Mouse (Mus musculus): ENCODE results near the gene Ssbp4.

Gene Ssbp4

DNA sequence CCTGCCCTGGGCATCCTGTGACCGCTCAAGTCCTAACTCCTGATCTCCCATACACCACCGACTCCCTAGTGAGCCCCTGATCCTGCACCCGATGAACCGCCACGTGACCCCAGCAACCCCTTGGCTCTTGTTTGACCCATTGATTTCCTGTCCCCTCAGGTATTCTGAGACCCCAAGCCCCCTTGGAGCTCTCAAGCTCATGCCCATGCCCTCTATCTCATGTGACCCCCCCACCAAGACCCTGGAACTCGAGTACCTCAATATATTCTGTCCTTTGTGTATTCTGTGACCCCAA lies 1.1 kb downstream of the Ssbp4 start:
- peak in 1 of 2 experiments; percentile 50 for DNase-seq (ENCODE audit: low spot score in 2 of 2)

DNA sequence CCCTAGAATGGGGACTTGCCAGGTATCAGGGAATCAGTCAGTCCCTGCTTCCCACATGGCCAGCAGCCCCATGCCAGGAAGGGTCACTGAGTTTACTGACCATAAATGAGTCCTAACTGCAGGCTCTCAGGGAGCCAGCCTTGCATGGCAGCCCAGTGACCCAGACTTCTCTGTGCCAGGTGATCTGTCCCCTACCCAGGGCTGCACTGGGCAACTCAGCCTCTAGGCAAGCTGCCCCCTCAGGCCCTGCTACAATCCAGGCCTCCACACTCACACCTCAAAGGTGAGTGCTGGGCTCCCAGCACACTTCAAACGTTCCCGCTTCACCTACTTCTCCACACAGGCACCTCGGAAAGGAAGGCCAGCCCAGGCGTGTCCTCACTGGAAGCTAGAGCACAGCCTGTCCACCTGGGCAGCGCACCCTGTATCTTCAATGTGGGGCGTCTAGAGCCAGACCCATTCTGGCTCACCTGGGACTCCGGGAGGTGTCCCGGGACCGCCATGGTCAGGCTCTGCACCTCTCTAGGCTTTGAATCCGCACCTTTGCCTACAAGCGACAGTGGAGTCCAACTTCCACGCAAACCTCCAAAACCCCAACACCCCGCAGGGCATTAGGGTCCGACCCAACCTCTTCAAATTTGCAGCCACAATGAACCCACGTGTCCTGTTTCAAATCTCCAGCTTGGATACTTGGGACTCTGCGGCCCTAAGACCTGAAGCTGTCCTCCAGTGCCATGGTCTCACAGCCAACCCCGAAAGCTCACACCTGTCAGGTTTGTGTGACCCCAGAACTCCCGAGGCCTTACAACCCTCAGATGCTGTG lies 1.7 kb downstream of the Ssbp4 start:
- DNase-seq (ENCODE audit: low spot score in 2 of 2) = peak; percentile 32 to 50

DNA sequence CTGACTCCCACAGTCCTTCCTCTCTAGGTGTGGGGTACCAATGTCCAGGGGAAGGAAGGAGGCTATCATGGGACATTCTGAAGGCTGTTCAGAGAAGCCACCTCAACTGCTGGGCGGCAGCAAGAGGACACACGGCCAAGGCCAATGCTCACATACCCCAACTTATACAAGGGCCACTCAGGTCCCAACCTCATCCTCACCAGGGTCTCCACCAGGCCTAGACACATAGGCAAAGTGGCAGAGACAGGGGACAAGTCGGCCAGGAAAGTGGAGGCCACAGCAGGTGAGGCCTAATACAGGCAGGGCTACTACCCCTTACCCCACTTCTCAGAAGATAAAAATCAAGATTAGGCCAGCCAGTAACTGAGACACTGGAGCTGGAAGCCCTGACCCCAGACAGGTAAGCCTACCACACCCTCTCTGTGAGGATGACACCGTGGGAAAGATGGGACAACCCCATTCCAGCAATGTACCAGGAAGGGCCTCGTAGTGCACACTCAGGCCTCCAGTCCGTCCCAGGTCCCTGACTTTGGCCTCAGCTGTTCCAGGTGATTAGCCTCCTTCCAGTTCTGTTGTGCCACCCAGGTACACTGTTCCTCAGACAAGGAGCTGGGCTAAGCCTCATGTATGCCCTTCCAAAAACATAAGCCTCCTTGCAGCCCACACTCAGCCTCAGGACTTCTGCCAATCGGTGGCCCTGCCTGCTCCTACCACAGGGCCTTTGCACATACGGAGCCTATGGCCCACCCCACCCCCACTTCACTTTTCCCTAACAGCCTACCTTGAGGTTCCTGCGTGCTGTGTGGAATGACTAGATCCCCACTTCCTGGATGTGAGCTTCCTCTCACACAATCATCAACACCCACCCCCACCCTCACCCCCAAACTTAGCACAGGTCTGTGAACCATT lies 2.5 kb downstream of the Ssbp4 start:
- peak; percentile 35 to 42 for DNase-seq (ENCODE audit: low spot score in 2 of 2)

DNA sequence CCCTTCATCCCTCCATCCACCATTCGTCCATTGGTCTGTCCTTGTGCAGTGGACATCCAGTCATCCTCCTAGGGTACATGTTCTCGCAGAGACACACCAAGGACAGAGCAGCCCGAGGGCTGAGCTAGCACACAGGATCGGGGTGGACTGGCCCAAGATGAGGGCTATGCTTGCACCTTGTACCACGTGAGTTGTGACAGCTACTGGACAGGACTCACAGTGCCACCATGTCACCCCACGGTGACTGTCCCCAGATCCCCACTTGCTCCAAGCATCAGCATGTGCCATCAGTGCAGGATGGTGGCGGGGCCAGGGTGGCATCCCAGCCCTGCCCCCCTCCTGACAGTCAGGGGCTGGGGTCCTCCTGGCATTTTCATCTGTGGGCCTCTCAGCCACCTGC lies 4.1 kb downstream of the Ssbp4 start:
- peak in 1 of 2 experiments; percentile 36 for DNase-seq (ENCODE audit: low spot score in 2 of 2)

DNA sequence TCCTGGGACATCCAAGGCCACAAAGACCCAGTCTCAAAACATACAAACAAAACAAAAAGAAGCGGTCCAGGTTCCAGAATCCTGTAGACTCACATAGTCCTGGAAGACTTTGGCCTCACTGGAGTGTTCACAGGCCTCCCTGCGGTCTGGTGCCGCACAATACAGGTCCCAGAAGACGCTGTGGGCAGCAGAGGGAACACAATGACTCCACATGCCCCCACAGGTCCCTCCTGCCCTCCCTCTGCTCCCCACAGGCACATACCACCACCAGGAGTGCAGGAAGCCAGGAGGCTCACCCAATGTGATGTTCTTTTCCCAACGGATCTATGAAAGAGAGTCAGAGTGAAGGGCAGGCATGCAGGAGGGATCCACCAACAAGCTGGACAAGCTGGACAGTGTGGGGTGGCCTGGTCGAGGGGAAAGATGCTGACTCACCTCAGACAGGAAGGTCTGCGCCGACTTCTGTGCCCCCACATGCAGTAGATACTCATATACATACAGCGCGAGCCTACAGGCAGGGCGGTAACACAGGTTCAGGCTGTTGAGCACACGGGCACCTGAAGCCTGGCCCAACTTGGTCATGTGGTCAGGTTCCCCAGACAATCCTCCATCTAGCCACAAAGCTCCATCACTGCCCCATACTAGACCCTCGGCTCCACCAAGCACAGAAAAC lies 6.4 kb downstream of the Ssbp4 start:
- DNase-seq (ENCODE audit: low spot score in 2 of 2) = peak in 1 of 2 experiments; percentile 30

DNA sequence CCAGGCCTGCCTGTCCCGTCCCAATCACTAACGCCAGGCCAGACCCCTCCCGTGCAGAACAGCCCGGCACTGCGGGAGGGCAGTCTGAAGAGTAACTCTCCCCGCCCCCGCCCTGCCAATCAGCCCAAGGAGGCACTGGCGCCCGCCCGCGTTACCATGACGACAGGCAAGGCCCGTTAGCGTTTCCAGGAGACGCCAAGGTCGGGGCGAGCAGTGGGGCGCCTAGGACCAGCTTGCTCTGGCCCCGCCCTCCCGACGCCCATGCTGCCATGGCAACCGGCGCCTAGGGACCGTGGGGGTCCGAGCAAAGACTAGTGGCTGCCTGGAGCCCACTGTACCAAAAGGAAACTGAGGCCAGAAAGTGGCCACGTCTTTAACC lies 7.4 kb downstream of the Ssbp4 start:
- DNase-seq (ENCODE audit: low spot score in 2 of 2) = peak; percentile 95

DNA sequence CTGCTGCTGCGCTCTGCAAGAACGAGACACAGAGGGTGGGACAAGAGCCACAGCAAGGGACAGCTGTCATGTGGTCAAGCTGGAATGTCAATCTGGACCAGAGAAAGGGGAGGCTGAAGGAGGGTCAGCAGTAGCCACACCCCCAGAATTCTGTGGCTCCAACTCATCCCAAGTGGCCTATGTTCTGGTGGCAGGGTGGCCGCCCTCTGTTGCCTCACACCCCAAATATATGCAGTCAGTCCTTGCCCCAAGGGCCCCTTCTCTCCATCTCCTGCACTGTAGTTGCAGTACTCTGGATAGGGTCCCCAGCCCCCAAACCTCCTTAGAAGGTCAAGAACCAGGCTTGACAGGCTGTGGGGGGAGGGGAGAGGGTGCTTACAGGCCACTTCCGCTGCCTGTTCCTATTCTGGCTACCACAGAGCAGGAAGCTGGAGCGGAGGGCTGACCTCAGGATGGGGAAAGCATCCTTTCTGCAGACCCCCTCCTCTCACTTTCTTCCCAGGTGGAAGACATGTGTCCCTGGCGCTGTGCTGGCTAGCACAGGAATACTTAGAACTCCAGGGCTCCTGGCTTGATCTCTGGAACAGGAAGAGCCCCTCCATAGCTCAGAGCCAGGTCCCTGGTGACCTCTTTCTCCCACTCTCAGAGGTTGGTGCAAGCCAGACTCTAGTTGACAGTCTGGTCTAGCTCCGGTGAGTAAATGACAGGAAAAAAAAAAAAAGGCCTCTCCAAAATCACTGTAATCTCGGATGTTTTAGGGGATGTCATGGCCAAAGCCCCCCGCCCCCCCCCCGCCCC lies 8.0 kb downstream of the Ssbp4 start:
- peak; percentile 65 to 70 for DNase-seq (ENCODE audit: low spot score in 2 of 2)

DNA sequence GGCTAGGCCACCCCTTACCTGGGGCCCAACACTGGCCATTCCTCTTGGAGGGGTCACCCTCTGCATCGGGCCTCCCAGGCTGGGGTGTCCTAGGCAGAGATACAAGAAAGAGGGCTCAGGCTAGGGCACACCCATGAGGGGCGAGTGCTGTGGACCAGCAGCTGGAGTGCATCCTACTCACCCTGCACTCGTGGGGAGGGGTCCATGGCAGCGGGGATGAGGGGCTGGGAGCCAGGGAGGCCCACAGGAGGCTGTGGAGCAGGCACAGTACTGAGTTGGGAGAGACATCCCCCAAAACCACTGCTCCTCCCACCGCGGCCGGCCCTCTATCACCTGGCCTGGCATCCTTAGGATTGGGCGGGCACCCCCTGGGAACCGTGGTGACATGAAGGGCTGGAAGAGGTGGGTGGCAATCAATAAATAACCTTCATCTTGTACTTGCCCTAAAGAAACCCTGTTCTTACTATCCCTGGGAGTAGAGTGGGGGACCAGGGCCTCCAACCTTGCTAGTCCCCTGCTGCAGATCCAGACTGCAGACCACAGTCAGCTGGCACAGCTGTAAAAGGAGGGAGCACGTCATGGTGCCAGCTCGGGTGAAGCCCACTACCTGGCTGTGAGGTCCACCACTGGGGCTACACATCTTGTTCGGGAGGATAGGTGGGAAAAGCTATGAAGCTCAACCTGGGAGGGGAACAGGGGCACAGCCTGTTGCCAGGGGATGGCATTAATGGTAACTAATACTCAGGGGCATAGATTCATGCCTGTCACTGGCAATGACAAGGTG lies 9.0 kb downstream of the Ssbp4 start:
- peak in 1 of 2 experiments; percentile 30 for DNase-seq (ENCODE audit: low spot score in 2 of 2)

DNA sequence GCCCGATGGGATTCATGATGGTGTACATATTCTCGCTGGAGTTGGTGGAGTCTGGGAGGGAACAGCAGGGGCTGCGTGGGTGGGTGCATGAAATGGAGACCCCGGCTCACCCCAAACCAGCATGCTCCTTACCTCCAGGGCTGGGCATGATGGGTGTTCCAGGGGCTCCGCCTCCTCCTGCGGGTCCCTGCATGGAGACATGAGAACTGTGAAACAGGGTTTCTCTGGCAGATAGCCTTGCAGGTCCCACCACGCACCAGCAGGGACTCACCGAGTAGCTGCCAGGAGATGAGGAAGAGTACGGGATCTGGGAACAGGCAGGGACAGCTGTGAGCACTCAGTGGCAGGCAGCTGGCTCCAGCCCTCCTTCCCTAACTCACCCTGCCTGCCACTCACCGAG lies 9.9 kb downstream of the Ssbp4 start:
- DNase-seq (ENCODE audit: low spot score in 2 of 2) = peak; percentile 66 to 84

DNA sequence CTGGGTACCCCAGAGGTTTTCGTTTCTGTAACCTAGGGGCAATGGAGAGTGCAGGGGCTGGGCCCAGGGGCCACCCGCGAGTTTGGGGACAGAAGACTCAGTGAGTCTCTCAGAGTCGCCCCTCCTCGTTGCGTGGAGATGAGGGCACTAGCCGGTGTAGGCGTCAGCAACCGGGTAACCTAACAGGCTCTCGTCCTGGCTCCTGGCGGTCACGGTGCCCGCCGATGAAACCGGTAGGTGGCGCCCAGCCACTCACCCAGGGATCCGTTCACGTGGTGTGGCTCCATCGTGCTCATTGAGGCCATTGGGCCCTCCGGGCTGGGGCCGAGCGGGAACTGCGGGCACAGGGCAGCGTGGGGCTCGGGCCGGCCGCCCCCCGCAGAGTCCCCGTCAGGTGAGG lies 10.4 kb downstream of the Ssbp4 start:
- peak; percentile 88 to 89 for DNase-seq (ENCODE audit: low spot score in 2 of 2)

DNA sequence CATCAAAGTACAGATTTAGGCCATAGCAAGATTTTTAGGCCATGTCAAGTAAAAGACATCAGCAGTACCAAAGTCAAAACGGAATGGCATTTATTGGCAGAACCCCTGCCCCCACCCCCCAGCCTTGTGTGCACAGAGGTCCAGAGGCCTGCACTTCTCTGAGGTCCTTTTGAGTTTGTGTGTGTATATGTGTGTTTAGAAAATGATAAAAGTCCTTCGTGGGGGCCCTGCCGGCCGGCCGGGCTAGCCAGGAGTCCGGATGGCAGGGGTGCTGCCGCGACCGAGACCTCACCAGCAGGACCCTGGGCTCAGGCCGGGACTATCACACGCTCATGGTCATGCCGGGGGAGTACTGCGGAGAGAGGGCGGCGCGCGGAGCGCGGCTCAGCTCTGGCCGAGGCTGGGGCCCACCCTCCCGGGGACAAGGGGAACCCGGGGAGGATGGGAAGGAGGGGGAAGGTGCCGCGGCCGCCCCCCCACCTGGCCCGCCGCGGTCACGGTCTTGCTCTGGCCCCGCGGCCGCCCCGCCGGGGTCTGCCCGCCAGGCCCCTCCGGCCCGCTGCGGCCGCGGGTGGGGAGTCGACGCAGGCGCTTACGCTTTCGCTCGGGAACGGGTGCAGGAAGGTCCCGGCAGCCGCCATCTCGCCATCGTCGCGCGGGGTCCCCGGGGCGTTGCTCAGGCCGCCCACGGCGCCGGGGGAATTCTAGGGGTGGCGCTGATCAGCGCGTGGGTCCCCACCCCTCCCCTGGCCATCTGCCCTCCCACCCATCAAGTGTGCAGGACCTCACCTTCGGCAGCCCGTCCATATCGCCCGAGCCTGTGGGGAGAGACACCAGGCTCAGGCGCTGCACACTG lies 11.0 kb downstream of the Ssbp4 start:
- no peak for DNase-seq (ENCODE audit: low spot score in 2 of 2)

DNA sequence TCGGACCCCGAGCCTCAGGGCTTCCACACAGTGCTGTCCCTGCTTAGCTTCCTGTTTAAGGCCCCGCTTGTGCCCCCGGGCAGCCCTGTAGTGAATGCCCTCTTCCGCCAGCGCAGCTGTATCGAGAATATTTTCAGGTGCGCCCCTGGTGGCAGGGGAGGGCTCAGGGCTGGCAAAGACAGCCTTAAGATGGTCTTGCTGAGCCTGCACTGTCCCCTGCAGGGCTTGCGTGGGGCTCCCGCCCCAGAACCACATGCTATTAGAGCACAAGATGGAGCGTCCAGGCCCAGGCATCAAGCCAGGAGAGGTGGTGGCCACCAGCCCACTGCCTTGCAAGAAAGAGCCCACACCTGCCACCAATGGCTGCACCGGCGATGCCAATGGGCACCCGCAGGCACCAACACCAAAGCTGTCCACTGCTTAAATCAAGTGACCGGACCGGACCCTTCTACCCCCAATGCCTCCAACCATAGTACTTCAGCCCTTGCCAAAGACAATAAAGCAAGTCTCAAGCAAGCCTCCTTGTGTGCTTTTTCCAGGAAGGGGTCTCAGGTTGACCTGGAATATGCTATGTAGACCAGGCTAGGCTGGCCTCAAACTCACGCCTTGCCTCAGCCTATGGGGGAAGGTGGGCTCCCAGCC lies 11.8 kb downstream of the Ssbp4 start:
- peak in 1 of 2 experiments; percentile 65 for DNase-seq (ENCODE audit: low spot score in 2 of 2)

DNA sequence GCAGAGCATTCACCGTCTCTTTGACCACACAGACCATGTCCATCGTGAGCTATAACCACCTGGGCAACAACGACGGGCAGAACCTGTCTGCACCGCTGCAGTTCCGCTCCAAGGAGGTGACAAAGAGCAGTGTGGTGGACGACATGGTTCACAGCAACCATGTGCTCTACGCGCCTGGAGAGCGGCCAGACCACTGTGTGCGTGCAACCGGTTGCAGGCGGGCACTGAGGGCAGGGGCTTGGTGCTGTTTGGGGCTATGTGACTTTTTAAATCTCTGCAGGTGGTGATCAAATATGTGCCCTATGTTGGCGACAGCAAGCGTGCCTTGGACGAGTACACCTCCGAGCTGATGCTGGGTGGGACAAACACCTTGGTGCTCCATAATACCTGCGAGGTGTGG lies 12.5 kb downstream of the Ssbp4 start:
- DNase-seq (ENCODE audit: low spot score in 2 of 2) = no peak

DNA sequence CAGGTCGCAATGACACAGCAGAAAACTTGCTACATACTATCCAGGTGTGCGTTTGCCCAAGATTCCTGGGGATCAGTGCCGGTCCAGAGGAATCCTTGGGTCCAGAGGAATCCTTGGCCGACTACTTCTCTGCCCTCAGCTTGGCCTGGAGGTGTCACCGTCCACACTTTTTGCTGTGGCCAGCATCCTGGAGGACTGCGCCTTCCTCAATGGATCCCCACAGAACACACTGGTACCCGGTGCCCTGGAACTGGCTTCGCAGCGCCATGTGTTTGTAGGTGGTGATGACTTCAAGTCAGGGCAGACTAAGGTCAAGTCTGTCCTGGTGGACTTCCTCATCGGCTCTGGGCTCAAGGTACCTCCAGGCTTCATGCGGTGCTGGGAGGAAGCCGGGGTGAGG lies 12.9 kb downstream of the Ssbp4 start:
- DNase-seq (ENCODE audit: low spot score in 2 of 2) = no peak

DNA sequence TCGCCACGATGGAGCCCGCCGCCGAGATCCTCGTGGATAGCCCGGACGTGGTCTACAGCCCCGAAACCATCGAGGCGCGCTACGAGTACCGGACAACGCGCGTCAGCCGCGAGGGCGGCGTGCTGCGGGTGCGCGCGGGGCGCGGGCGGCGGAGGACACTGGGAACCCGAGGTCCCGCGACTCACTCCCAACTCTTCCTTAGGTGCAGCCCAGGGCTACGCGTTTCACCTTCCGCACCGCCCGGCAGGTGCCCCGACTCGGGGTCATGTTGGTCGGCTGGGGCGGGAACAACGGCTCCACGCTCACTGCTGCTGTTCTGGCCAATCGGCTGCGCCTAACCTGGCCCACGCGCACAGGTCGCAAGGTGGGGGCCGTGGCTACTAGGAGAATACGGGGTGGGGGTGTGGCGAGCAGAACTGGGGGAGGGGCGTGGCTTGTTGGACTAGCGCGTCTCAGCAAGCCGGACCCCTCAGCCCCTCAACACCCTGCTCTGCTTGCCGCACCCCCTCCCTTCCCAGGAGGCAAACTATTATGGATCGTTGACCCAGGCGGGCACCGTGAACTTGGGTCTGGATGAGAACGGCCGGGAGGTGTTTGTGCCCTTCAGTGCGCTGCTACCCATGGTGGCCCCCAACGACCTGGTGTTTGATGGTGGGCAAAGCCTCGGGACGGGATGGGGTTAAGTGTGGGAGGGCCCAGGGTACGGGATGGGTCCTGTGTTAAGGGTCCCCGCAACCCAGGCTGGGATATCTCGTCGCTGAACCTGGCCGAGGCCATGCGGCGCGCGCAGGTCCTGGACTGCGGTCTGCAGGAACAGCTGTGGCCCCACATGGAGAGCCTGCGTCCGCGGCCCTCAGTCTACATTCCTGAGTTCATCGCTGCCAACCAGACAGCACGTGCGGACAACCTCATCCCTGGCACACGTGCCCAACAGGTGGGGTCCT lies 13.8 kb downstream of the Ssbp4 start:
- peak; percentile 60 to 61 for DNase-seq (ENCODE audit: low spot score in 2 of 2)

DNA sequence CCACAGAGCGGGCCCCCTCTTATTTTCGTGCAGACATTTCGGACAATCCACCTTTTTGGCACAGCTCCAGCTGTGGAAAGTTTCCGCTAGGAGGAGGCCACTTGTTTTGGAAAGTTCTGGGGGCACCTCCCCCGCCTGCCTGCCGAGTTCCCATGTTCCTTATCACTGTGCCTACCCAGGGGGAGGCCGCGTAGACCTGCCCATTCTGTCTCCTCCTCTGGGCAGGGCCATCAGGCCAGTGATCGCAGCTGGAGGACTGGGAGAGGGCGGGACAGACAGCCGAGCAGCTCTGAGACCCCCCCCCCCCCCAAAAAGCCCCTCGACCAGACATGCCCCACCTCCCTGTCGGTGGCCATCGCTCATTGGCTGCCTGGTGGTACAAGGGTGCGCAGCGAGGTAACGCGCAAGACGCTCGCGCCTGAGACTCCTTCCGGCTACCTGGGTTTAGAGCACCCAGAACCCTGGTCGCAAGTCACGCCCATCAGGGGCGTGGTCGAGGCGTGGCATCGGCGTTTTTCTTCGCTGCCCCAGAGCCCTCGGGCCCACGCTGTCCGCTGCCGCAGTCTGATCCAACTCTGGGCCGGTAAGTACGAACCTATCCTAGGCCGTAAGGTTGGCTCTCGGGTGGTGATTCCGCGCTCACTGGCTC lies 14.6 kb downstream of the Ssbp4 start, which contains the start of gene Isyna1:
Isyna1 (plus strand) TSS at position 413 of the 649 bp plus-strand sequence.
- peak; percentile 87 to 92 for DNase-seq (ENCODE audit: low spot score in 2 of 2)

DNA sequence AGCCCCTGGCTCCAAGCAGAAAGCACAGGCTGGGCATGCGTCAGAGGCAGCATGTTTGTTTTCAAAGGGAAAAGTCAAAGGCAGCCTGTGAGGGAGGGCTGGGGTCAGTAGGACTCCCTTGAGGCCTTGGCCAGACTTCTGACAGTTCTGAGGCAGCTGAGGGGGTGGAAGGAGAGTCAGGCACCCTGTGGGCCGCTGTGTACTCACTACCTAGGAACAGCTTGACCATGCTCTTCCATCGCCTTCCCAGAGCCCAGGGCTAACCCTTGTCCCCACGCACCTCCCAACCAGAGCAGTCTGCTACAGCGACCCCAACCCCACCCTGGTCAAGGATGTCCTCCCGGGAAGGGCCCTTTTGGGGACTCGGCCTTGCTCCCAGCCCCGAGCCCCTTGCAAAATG lies 15.5 kb downstream of the Ssbp4 start:
- peak in 1 of 2 experiments; percentile 49 for DNase-seq (ENCODE audit: low spot score in 2 of 2)
